Mouse (Mus musculus): ENCODE measurements at regions not wholly inside any gene's neighbourhood (a gene's known extent, or its start where the extent isn't known, plus 50 kb on each side); places are given as distances from the start of the nearest gene placed in this dataset.

- no peak for TF ChIP-seq POLR2A (IDR thresholded peaks at IDR 0.05; ENCODE audit: insufficient read depth, low read depth, low read length)
- no peak for TF ChIP-seq EP300 (IDR thresholded peaks at IDR 0.05; ENCODE audit: insufficient read depth, low read depth, low read length)
- no peak for TF ChIP-seq CTCF (IDR thresholded peaks at IDR 0.05)
These were observed 65.6 kb upstream of the Ccn6 start for GRCm38 (mm10) chr10:39229233-39229632.
